Mouse (Mus musculus) G1E (cell line): ENCODE data around the gene Bmpr1a. TPM values are rescaled to one million over a fixed set of nuclear protein-coding genes. Genes with fewer than 3 reads are reported as not detected.

ENCODE experiments used
- ATAC-seq: 2 replicates; pipeline ENCODE4 v1.8.0; 2016; ENCODE audit warnings: mild to moderate bottlenecking; ENCODE audit not compliant: insufficient number of reproducible peaks, poor library complexity, low FRiP score, severe bottlenecking; ENCODE audit errors: extremely low read depth
- DNase-seq: peaks from one replicate; pipeline ENCODE4 v3.0.0; 2012; ENCODE audit warnings: low spot score
- H3K27me3 ChIP-seq: 2 replicates; pipeline ENCODE4 v1.6.1; 2012; ENCODE audit warnings: mild to moderate bottlenecking, low read length, inconsistent platforms; ENCODE audit not compliant: insufficient read depth
- H3K36me3 ChIP-seq: replicated peaks from 2 replicates; pipeline ENCODE3; 2012; ENCODE audit warnings: mild to moderate bottlenecking, inconsistent platforms
- H3K4me1 ChIP-seq: 2 replicates; pipeline ENCODE4 v1.6.1; 2012; ENCODE audit warnings: low read depth, low read length, inconsistent platforms, mixed read lengths; ENCODE audit not compliant: insufficient read depth
- H3K4me3 ChIP-seq: 2 replicates; pipeline ENCODE4 v1.5.1; 2012; ENCODE audit warnings: low read depth, mild to moderate bottlenecking, inconsistent platforms, low read length, moderate library complexity, mixed read lengths
- H3K9me3 ChIP-seq: replicated peaks from 2 replicates; pipeline ENCODE4 v1.6.1; 2012; ENCODE audit warnings: inconsistent platforms
- CTCF ChIP-seq: IDR thresholded peaks from 2 replicates; pipeline ENCODE4 v1.5.1; 2012; ENCODE audit warnings: low read depth, low read length, inconsistent platforms, mixed read lengths
- GATA1 ChIP-seq: IDR thresholded peaks from 2 replicates; pipeline ENCODE4 v1.6.1; 2012; ENCODE audit warnings: borderline replicate concordance, low read length, inconsistent platforms, mixed read lengths
- GATA2 ChIP-seq: IDR thresholded peaks from 2 replicates; pipeline ENCODE4 v1.6.1; 2012; ENCODE audit warnings: low read depth, low read length, inconsistent platforms, borderline replicate concordance
- POLR2AphosphoS5 ChIP-seq: IDR thresholded peaks from 2 replicates; pipeline ENCODE4 v1.6.1; 2012; ENCODE audit warnings: low read depth, low read length, inconsistent platforms; ENCODE audit not compliant: insufficient replicate concordance
- TAL1 ChIP-seq: conservative IDR thresholded peaks from 2 replicates; pipeline ENCODE4 v1.6.1; 2012; ENCODE audit warnings: low read depth, low read length, inconsistent platforms, mixed read lengths
- polyA plus RNA-seq: library from polyadenylated mRNA; stranded (reverse); fragments of >175 nt; gene quantifications from 2 replicates; pipeline ENCODE4 v1.2.3, GENCODE M21; 2012
- total RNA-seq, 2 experiments: library from RNA; stranded (forward) in 1 of 2; stranded (reverse) in 1 of 2; fragments of 200-1000 nt in 1 of 2; fragments of >200 nt in 1 of 2; fragmentation: Nextera tagmentation in 1 of 2; gene quantifications; 2 replicates each; pipeline ENCODE4 v1.2.3; 2014 to 2017

Gene Bmpr1a
- total and polyA plus RNA-seq, 3 experiments = 0.11 TPM; not detected in 2

- peaks cover 8% of the 10 kb centered on the region; the same call in 1 of the 2 replicates for H3K27me3 ChIP-seq
- ATAC-seq (no peak), DNase-seq (no peak)
- H3K36me3 ChIP-seq = no peaks in the 10 kb centered on the region
- no peak overlapping the region for H3K4me3 ChIP-seq
- H3K9me3 ChIP-seq = no peaks in the 10 kb centered on the region
- no peak for TF ChIP-seq POLR2AphosphoS5
- no peak for TF ChIP-seq GATA2
- no peak for TF ChIP-seq GATA1
- no peak for TF ChIP-seq CTCF
- no peak for TF ChIP-seq TAL1
- peaks cover 13% of the 10 kb centered on the region for H3K4me1 ChIP-seq
Measured at GRCm38 (mm10) chr14:34377121-34377520, 126.0 kb downstream of the Bmpr1a start.

GRCm38 (mm10) chr14:34375941-34376340, 127.2 kb downstream of the Bmpr1a start:
- TF ChIP-seq GATA2 (no peak), POLR2AphosphoS5 (no peak), TAL1 (no peak), GATA1 (no peak), CTCF (no peak)

GRCm38 (mm10) chr14:34375415-34375904, 127.7 kb downstream of the Bmpr1a start, which contains the start of gene Mmrn2:
Gene Mmrn2, plus strand, starts transcription at chr14:34375465.
- Histone ChIP-seq H3K27me3 (peaks cover 8% of the 10 kb centered on the region; the same call in 1 of the 2 replicates), H3K4me3 (no peak within 1 kb of the TSS), H3K9me3 (no peaks in the 10 kb centered on the region), H3K4me1 (peaks cover 13% of the 10 kb centered on the region), H3K36me3 (no peaks in the 10 kb centered on the region)
- DNase-seq (no peak), ATAC-seq (no peak)
- no peak for TF ChIP-seq CTCF

More at GRCm38 (mm10) chr14:34375941-34376340, 127.2 kb downstream of the Bmpr1a start:
- DNase-seq (no peak), ATAC-seq (no peak)
- peaks cover 8% of the 10 kb centered on the region; the same call in 1 of the 2 replicates for H3K27me3 ChIP-seq
- no peaks in the 10 kb centered on the region for H3K9me3 ChIP-seq
- no peaks in the 10 kb centered on the region for H3K36me3 ChIP-seq
- peaks cover 13% of the 10 kb centered on the region for H3K4me1 ChIP-seq
- H3K4me3 ChIP-seq = no peak overlapping the region

- TF ChIP-seq GATA2 (no peak), POLR2AphosphoS5 (no peak), TAL1 (no peak), CTCF (no peak), GATA1 (no peak)
- H3K4me3 ChIP-seq = no peak within 1 kb of the TSS
- no peaks in the 10 kb centered on the region for H3K36me3 ChIP-seq
- peaks cover 11% of the 10 kb centered on the region for H3K27me3 ChIP-seq
- peaks cover 13% of the 10 kb centered on the region for H3K4me1 ChIP-seq
- DNase-seq = no peak
- no peak for ATAC-seq
- H3K9me3 ChIP-seq = no peaks in the 10 kb centered on the region
Measured at GRCm38 (mm10) chr14:34374577-34374976, 128.6 kb downstream of the Bmpr1a start, which contains the start of gene Sncg. Gene Sncg, minus strand, starts transcription at chr14:34374789.

DNA sequence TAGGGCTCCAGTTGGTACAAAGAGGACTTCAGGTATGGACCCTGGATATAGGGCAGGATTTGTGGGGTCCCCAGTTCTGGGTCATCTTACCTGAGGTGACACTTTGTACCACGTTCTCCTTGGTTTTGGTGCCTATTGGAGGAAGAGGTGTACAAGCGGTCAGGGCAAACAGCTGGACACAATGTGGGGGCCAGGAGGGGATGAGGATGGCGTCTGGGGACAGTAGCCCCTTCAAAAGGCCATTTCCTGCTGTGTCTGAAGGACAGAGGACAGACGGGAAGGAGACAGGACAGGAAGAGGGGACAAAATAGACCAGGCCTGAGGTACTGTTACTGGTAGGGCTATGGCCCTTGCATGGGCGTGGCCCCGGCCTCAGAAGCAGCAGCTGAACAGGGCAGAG, 129.6 kb downstream of the Bmpr1a start:
- TF ChIP-seq POLR2AphosphoS5 (no peak), TAL1 (no peak), GATA2 (no peak), GATA1 (no peak), CTCF (no peak)
- Histone ChIP-seq H3K36me3 (no peaks in the 10 kb centered on the region), H3K27me3 (peaks cover 13% of the 10 kb centered on the region), H3K4me1 (peaks cover 8% of the 10 kb centered on the region; the same call in 1 of the 2 replicates), H3K4me3 (no peak overlapping the region), H3K9me3 (no peaks in the 10 kb centered on the region)
- DNase-seq = no peak
- ATAC-seq = 0 out of 2 replicates have a peak, but pooled peaks have one; percentile 22

- DNase-seq (no peak), ATAC-seq (no peak)
- peaks cover 13% of the 10 kb centered on the region for H3K27me3 ChIP-seq
- TF ChIP-seq TAL1 (no peak), POLR2AphosphoS5 (no peak), GATA2 (no peak), GATA1 (no peak), CTCF (no peak)
- H3K4me1 ChIP-seq = peaks cover 6% of the 10 kb centered on the region; the same call in 1 of the 2 replicates
- H3K4me3 ChIP-seq = no peak overlapping the region
- H3K36me3 ChIP-seq = no peaks in the 10 kb centered on the region
- H3K9me3 ChIP-seq = no peaks in the 10 kb centered on the region
Measured at GRCm38 (mm10) chr14:34372646-34373045, 130.5 kb downstream of the Bmpr1a start.

DNA sequence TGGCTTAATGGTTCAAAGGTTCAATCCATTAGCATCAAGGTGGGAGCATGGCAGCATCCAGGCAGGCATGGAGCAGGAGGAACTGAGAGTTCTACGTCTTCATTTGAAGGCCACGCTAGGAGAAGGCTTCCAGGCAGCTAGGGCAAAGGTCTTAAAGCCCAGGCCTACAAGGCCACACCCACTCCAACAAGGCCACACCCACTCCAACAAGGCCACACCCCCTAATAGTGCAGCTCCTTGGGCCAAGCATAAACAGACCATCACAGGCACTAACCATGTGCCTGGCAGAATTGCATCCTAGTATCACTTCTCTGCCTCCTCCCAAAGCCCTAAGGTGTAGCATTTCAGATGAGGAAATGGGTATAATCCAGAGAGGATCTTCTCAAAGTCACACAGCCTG, 131.4 kb downstream of the Bmpr1a start:
- no peaks in the 10 kb centered on the region for H3K9me3 ChIP-seq
- TF ChIP-seq GATA2 = no peak
- TF ChIP-seq TAL1 = no peak
- TF ChIP-seq CTCF = no peak
- no peak for TF ChIP-seq GATA1
- no peak for TF ChIP-seq POLR2AphosphoS5
- ATAC-seq (no peak), DNase-seq (no peak)
- H3K27me3 ChIP-seq = peaks cover 13% of the 10 kb centered on the region
- H3K4me1 ChIP-seq = peaks cover 6% of the 10 kb centered on the region; the same call in 1 of the 2 replicates
- H3K36me3 ChIP-seq = no peaks in the 10 kb centered on the region
- H3K4me3 ChIP-seq = no peak overlapping the region
